Mouse (Mus musculus) cerebellum, postnatal 4 days (tissue): ENCODE measurements around the gene Pex16.

ENCODE experiments used
- DNase-seq, 2 experiments: peaks; one replicate each; pipeline ENCODE4 v3.0.0; 2022; ENCODE audit warnings: low spot score in 2 of 2, mixed read lengths in 1 of 2

Pex16 gene

DNA sequence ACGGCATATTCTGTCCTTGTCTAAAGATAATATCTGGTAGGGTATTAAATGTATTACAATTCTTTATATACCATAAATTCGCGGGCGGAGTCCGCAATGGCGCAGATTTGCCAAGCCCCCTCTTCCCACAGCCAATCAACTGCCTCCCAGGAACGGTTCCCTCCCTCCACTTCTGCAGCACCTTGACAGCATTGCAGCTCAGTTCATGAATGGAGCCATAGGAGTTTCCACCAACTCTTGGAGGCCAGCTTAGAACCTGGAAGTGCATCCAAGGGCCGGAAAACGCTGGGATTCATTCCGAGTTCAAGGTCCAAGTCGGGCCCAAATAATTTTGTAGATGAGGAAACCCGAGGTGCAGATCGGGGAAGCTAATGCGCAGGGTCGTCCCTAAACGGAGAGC is at the start of gene Pex16, which contains the start of gene Large2:
TSS of gene Pex16 (plus strand) at position 163 of the 400 bp plus-strand sequence.
TSS of gene Large2 (minus strand) at position 356 of the 400 bp plus-strand sequence.
- no peak for DNase-seq

DNA sequence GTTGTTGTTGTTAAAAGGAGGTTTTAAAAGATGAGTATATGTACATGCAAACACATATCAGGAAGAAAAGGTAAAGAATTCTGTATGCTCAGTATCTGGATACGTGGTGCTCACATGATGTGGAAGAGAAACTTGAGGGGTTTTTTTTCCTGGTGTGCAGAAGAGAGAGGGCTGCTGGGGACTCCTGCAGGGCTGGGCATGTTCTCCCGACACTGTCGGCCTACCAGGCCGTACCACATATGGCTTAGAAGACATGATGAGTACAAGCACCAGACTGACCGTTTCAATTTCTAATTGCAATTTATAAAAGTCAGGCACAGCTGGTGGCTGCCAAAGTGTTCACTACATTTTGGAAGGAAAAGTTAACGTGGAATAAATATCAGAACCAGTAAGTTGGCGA is 48.8 kb upstream of the Pex16 start:
- no peak for DNase-seq

DNA sequence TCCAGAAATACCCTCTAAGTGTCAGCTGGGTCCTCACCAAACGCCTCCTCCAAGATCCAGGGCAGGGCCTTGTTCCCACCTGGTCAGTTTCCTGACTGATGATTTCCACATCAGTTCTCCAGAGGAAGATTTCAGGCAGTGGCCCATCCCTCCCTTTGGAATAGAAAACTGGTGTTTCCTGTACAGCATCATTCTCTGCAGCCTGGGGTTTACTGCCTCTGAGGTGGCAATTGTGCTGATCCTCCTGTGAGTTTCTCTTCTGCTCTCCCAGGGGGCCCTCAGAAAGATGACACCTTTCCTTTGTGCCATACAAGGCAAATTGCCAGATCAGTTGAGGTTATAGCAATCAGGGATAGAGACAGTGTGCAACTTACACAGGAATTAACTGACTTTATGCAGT is 48.3 kb upstream of the Pex16 start:
- no peak for DNase-seq

- DNase-seq = no peak
Measured at GRCm38 (mm10) chr2:92327601-92328000, 46.9 kb upstream of the Pex16 start.

DNA sequence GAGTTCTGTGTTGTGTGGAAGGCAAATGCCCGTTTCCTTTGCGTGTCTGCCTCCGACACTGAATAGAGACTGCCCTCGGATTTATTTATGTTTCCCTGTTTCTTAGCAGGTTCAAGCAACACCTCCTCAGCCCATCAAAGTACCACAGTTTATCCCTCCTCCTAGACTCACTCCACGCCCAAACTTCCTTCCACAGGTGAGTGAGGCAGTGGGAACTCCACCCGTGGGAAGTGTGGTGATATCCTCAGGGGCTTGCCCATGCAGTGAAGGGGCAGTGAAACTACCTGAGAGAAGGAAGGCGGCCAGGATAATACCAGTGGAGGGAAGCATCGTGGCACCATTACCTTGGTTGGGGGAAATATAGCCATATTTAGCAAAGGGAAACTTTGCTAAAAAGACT is 46.3 kb upstream of the Pex16 start:
- DNase-seq = no peak

GRCm38 (mm10) chr2:92330840-92331239 is 43.6 kb upstream of the Pex16 start:
- DNase-seq = peak in 1 of 2 experiments; percentile 15

GRCm38 (mm10) chr2:92331410-92331809 is 43.1 kb upstream of the Pex16 start:
- DNase-seq = peak in 1 of 2 experiments; percentile 65

- DNase-seq = no peak
Measured at GRCm38 (mm10) chr2:92331871-92332270, 42.6 kb upstream of the Pex16 start.

GRCm38 (mm10) chr2:92342418-92342817 is 32.1 kb upstream of the Pex16 start:
- no peak for DNase-seq

GRCm38 (mm10) chr2:92347191-92347590 is 27.3 kb upstream of the Pex16 start:
- DNase-seq = no peak

DNA sequence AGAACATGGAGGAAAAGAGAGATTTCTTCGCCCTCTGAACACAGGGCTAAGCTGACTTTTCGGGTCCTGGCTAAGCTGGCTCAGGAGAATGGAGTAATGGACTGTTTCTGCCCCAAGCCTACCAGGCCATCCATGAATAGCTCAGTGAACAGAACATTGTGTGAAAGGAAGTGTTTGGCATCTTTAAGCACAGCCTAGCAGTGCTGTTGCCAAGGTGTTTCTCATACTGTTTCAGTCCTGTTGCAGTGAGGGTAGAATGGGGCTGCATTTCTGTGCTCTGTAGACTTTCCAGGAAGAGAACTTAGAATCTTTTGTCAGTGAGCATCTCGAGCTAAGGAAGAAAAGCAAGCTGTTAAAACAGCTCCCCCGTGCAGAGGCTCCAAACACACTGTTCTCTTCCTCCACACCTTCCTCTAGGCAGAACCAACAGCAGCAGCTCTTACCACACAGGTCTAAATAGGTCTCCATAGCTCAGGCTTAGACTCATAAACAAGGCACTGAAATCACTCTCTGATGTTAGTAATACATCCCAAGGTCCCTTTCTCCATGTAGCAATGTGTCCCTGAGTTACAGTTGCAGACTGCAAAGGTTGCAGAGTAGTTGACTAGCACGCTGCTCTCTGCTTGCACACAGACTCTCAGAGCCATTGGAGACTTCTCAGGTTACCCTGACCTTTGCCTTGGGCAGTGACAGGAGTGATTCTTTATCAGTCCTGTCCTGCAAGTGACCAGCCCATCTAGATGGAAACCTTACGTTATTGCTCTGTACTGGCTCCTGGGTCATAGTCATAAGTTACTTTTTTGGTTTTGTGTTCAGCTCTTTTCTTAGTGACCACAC is 24.7 kb upstream of the Pex16 start:
- DNase-seq = no peak

DNA sequence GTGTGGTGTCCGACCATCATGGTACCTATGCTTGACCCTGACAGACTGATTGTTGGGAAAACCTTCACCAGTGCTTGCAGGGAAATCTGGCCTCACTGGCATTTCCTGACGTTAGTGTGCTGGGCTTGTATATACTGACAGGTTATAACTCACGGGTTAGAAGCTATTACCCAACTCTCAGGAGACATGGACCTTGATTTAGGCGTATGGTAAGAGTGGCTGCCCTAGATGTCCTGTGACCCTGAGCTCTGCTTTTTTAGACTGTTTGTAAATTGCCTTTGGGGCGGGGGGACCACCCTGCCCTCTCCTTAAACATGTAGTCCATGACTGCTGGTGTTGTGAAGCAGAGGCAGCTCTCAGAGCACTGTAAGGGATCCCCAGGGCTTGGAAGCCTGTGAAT is 23.8 kb upstream of the Pex16 start:
- no peak for DNase-seq

DNA sequence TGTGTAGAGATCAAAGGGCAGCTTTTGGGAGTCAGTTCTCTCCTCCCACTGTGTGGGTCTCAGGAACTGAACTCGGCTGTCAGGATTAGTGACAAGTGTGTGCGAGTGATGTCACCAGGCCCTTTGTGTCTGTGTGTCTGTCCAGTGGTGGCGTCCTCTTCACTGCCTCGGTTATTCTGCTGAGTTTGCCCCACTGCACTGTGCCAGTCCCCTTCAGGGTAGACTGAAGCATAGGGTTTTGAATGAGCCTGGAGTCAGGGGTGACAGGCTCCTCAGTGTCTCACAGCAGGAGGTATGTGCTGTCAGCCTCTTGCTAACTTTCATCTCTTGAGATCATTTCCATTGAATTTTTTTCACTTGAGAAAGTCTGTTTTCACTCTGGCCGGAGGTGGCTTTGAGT is 21.1 kb upstream of the Pex16 start:
- DNase-seq = no peak

GRCm38 (mm10) chr2:92354224-92354623 is 20.3 kb upstream of the Pex16 start:
- no peak for DNase-seq

DNA sequence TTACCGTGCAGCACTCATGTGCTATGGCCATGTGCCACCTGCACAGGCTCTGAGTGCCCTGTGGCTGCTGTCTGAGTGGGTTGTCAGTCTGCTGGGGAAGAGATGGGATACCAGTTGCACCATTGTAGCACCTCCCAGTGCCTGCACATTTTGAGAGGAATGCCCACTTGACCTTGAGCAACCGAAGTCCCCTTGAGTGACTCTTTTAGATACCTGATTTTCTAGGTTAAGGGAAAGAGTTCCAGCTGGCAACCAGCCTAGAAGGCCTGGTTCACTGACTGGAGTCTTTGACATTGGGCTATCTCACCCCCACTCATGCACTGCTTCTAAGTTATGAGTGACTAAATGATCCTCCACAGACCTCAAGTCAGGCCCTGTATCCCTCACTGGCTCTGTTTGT is 15.2 kb upstream of the Pex16 start:
- no peak for DNase-seq

- DNase-seq = peak in 1 of 2 experiments; percentile 41
Measured at GRCm38 (mm10) chr2:92360186-92360823, 14.2 kb upstream of the Pex16 start.

DNA sequence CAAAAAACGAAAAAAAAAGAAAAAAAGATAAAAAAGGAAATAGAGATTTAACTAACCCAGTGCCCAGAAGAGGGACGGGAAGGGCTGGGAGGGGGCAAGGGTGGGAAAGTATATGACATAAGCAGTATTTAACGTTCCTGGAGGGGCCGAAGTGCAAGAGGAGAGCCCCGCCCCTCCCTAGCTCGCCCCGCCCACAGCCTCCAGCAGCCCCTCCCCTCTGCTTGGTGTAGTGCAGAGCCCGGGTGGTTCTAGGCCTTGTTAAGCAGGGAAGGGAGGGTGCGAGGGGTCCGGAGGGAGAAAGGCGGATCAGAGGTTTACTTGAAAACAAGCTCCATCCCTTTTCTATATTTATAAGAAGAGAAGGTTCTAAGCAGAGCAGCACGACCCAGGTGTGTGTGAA is 13.6 kb upstream of the Pex16 start:
- no peak for DNase-seq

- DNase-seq = peak in 1 of 2 experiments; percentile 17
Measured at GRCm38 (mm10) chr2:92361795-92362194, 12.7 kb upstream of the Pex16 start.

DNA sequence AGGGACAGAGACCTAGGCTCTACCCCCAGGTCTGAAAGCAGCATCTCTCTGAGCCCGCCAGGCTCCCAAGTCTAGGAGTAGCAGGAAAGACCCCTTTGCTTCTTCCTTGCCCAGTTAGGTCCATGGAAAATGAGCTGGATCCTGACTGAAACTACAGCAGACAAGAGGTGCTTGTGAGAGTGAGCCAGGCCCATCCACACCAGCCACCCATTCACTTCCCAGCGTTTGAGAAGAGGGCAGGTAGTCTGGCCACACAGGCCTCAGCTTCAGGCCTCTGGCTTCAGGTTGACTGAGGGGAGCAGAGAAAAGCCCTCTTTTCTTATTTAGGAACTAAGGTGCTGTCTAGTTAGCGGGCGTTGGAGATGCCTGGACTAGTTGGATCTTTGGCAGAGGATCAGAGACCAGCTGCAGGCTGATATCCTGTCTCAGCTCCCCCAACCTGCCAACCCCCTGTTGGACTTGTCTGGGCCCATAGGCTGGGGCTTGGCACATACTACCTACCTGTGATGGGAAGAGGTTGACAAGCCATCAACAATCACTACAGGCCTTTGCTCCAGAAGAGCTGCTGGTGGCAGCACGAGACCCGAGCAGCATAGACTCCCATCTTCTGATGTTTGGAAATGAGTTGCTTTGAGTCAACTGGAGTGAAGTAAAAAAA is 11.8 kb upstream of the Pex16 start:
- no peak for DNase-seq

DNA sequence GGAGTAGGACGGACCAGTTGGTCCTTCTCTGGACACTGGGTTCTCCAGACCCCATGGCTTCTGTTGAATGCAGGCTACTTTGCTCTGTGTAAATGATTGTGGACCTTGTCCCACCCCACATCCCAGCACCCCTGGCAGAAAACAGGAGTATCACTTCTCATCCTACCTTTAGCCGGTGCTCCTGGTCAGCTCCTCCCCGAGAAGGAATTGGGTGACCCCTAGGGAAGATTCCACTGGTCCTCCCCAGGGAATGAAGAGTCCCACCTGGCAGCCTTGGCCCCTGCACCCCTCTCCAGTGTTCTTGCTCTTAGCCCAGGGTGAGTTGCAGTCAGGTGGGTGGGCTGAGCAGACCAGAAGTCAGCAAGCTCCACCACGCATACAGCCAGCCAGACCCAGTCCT is 10.4 kb upstream of the Pex16 start:
- no peak for DNase-seq

DNA sequence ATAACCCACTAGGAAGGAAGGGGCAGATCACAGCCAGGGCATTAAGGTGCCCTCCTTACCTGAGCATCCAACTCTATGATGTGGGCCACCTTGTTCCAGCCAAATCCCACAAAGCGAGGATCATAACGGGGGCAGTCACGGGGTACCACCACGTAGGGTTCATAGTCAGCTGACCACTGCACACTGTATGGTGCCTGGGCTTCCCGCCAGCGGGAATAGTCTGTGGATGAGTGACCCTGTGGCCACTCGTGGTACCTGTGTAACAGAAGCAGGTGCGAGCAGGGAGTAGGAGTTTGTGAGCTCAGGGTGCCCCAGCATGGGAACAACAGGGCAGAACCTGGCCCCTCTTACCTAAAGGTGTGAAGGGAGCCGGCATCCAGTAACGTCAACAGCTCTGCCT is 8.9 kb upstream of the Pex16 start:
- no peak for DNase-seq

DNA sequence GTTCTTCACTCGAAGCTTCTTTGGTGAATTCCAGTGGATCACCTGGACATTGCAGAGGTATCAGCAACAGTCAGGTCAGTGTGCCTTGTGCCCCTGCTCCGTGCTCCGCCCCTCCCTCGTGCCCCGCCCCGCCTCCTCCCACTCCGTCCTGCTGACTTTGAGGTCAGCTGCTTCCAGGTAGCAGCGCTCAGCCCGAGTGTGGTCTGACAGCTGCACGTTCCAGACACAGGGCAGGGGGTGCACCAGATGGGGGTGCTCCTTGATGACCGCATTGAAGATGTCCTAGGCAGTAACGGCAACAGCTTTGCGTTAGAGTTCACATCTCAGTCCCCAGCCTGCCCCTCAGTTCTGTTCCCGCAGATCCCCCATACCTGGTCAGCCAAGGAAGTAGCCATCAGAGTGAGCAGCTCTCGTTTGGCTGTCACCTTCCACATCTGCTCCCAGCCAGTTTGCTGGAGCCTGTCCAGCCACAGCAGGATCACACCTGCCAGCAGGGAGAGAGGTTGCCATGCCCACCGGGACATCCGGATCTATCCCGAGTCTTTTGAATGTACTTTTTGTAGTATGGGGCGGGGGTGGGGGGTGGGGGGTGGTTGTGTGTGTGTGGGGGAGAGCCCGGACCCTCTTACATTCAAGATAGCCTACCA is 7.0 kb upstream of the Pex16 start:
- no peak for DNase-seq
